Mouse (Mus musculus) olfactory bulb, adult 2 months (tissue): ENCODE results near the gene Ttc39a. TPM values are rescaled to one million over a fixed set of nuclear protein-coding genes. Genes with fewer than 3 reads are reported as not detected.

Source experiments
- H3K27ac ChIP-seq: fragments of 200-500 bp; 2 replicates; pipeline ENCODE4 v1.5.1; 2012; ENCODE audit warnings: low read depth, low read length; ENCODE audit not compliant: insufficient read depth
- H3K4me1 ChIP-seq: fragments of 200-500 bp; 2 replicates; pipeline ENCODE4 v1.6.1; 2012; ENCODE audit warnings: low read length; ENCODE audit not compliant: control insufficient read depth, insufficient read depth
- H3K4me3 ChIP-seq: fragments of 200-500 bp; 2 replicates; pipeline ENCODE4 v1.5.1; 2012; ENCODE audit warnings: mild to moderate bottlenecking, low read depth, low read length, moderate library complexity; ENCODE audit not compliant: insufficient read depth
- CTCF ChIP-seq: fragments of 200-500 bp; IDR thresholded peaks from 2 replicates; pipeline ENCODE4 v1.5.1; 2012; ENCODE audit warnings: low read depth, mild to moderate bottlenecking, low read length, moderate library complexity; ENCODE audit not compliant: insufficient read depth
- POLR2A ChIP-seq: fragments of 200-500 bp; IDR thresholded peaks from 2 replicates; pipeline ENCODE4 v1.6.1; 2012; ENCODE audit warnings: mild to moderate bottlenecking, low read depth, low read length, moderate library complexity; ENCODE audit not compliant: insufficient read depth
- WGBS: fragments of 180-500 bp; shearing (Covaris S2); methylation state at CpG from one replicate; pipeline ENCODE4 v1.1.7; 2018; 5-methylcytosine and 5-hydroxymethylcytosine counted together
- polyA plus RNA-seq: library from polyadenylated mRNA; stranded (reverse); fragments of >200 nt; gene quantifications from 2 replicates; pipeline ENCODE4 v1.2.4, GENCODE M21; 2012; ENCODE audit warnings: low replicate concordance; ENCODE audit not compliant: missing spikeins, insufficient read depth, insufficient read length

Gene Ttc39a
- polyA plus RNA-seq, 1 experiment, result not detected

GRCm38 (mm10) chr4:109472566-109472965 is 66.1 kb downstream of the Ttc39a start:
- 90% methylated on average over 3 of the region's 3 CpGs for WGBS
- Histone ChIP-seq H3K4me3 (no peak overlapping the region), H3K27ac (no peak overlapping the region), H3K4me1 (no peaks in the 10 kb centered on the region)
- no peak for TF ChIP-seq POLR2A
- TF ChIP-seq CTCF, result no peak

- 27% methylated on average over 2 of the region's 2 CpGs for WGBS
- H3K4me3 ChIP-seq, result no peak overlapping the region
- H3K27ac ChIP-seq, result no peak overlapping the region
- no peak for TF ChIP-seq POLR2A
- no peak for TF ChIP-seq CTCF
- no peaks in the 10 kb centered on the region for H3K4me1 ChIP-seq
Observed at GRCm38 (mm10) chr4:109475078-109475477, 68.7 kb downstream of the Ttc39a start.

- Histone ChIP-seq H3K27ac (peak overlapping the region; percentile 91), H3K4me3 (peak overlapping the region; percentile 99), H3K4me1 (no peaks in the 10 kb centered on the region)
- under 1% methylated on average over 67 of the region's 68 CpGs for WGBS
- 0 out of 2 replicates have a peak, but pooled peaks have one; percentile 8 for TF ChIP-seq CTCF
- no peak for TF ChIP-seq POLR2A
Observed at GRCm38 (mm10) chr4:109475577-109476553, 69.4 kb downstream of the Ttc39a start.

- TF ChIP-seq POLR2A (peak; percentile 96), CTCF (no peak)
- WGBS, result under 1% methylated on average over 39 of the region's 39 CpGs
- peak overlapping the region; percentile 91 for H3K27ac ChIP-seq
Observed at GRCm38 (mm10) chr4:109476554-109477014, 70.2 kb downstream of the Ttc39a start.

GRCm38 (mm10) chr4:109477454-109477853 is 71.0 kb downstream of the Ttc39a start:
- H3K4me1 ChIP-seq, result no peaks in the 10 kb centered on the region
- WGBS, result 91% methylated on average over 3 of the region's 3 CpGs
- TF ChIP-seq POLR2A (no peak), CTCF (no peak)
- no peak overlapping the region for H3K27ac ChIP-seq
- no peak overlapping the region for H3K4me3 ChIP-seq

More at GRCm38 (mm10) chr4:109476554-109477014, 70.2 kb downstream of the Ttc39a start:
- H3K4me3 ChIP-seq, result peak overlapping the region; percentile 99
- H3K4me1 ChIP-seq, result no peaks in the 10 kb centered on the region

- TF ChIP-seq CTCF (no peak), POLR2A (no peak)
- Histone ChIP-seq H3K4me3 (no peak overlapping the region), H3K27ac (no peak overlapping the region), H3K4me1 (no peaks in the 10 kb centered on the region)
- WGBS, result 77% methylated on average over 2 of the region's 2 CpGs
Observed at GRCm38 (mm10) chr4:109481424-109481823, 75.0 kb downstream of the Ttc39a start.

GRCm38 (mm10) chr4:109482701-109483100 is 76.3 kb downstream of the Ttc39a start:
- Histone ChIP-seq H3K4me1 (no peaks in the 10 kb centered on the region), H3K27ac (no peak overlapping the region), H3K4me3 (no peak overlapping the region)
- no peak for TF ChIP-seq CTCF
- no peak for TF ChIP-seq POLR2A
- WGBS, result 90% methylated on average over 1 of the region's 1 CpGs

GRCm38 (mm10) chr4:109484621-109485020 is 78.2 kb downstream of the Ttc39a start, which contains the start of gene Rnf11:
Rnf11 (minus strand) TSS chr4:109484728.
- TF ChIP-seq CTCF, result no peak
- no peak for TF ChIP-seq POLR2A
- Histone ChIP-seq H3K4me1 (no peaks in the 10 kb centered on the region), H3K27ac (no peak within 1 kb of the TSS), H3K4me3 (no peak within 1 kb of the TSS)
- 92% methylated on average over 3 of the region's 3 CpGs for WGBS

- Histone ChIP-seq H3K4me1 (no peaks in the 10 kb centered on the region), H3K27ac (no peak overlapping the region), H3K4me3 (no peak overlapping the region)
- 81% methylated on average over 1 of the region's 1 CpGs for WGBS
- TF ChIP-seq CTCF, result no peak
- TF ChIP-seq POLR2A, result no peak
Observed at GRCm38 (mm10) chr4:109488812-109489211, 82.4 kb downstream of the Ttc39a start.
